Comparison of ENCODE assay signal across 14 mouse cellular contexts in genomic region chr1:36162687-36163086, GRCm38 (mm10).
A peak's percentile ranks its signal among the peaks of the same experiment; 100 is the strongest.
DNase-seq lines count a peak whose midpoint lies in the region; ATAC-seq and TF ChIP-seq lines count a peak whose summit lies in the region.
"Had no signal": no experiment of that assay in that cellular context is flagged by ENCODE, and none has a peak within 500 bp of the region (broad histone marks: within the 10 kb centered on the region; RNA-seq: fewer than 3 reads in every experiment).

No protein-coding gene starts in this region.

- H3K27me3 ChIP-seq in heart, embryonic 10.5 days (ENCODE audit: insufficient read depth, poor library complexity, severe bottlenecking): no peaks in the 10 kb centered on the region
- no peaks in the 10 kb centered on the region for H3K27me3 ChIP-seq in liver, postnatal 0 days (ENCODE audit: insufficient read depth, low read length)
- H3K27me3 ChIP-seq: neural tube, embryonic 15.5 days had no signal

- no peak overlapping the region for H3K4me3 ChIP-seq in heart, embryonic 10.5 days
- no peak overlapping the region for H3K4me3 ChIP-seq in liver, postnatal 0 days (ENCODE audit: low read depth, low read length)
- H3K4me3 ChIP-seq: forebrain, embryonic 10.5 days; left cerebral cortex, adult 2 months; neural tube, embryonic 15.5 days had no signal

- no peak overlapping the region for H3K27ac ChIP-seq in heart, embryonic 10.5 days
- H3K27ac ChIP-seq in liver, postnatal 0 days (ENCODE audit: low read depth): no peak overlapping the region
- H3K27ac ChIP-seq: forebrain, embryonic 10.5 days; left cerebral cortex, adult 2 months; neural tube, embryonic 15.5 days had no signal

- TF ChIP-seq CTCF in brain, embryonic 14.5 days (IDR thresholded peaks at IDR 0.05; ENCODE audit: borderline replicate concordance, extremely low read depth, insufficient read depth, insufficient read length): no peak
- TF ChIP-seq CTCF in liver, postnatal 0 days (IDR thresholded peaks at IDR 0.05; ENCODE audit: low read depth): no peak

- DNase-seq in heart, adult 8-10 months (ENCODE audit: low spot score): peak; percentile 44
- DNase-seq in heart, embryonic 10.5 days (ENCODE audit: low spot score): no peak
- peak; percentile 3 for DNase-seq in brain, embryonic 14.5 days (ENCODE audit: low read depth)
- DNase-seq in liver, postnatal 0 days: no peak
- no peak for DNase-seq in left cerebral cortex, postnatal 25 days (ENCODE audit: low spot score in 2 of 2)
- no peak for DNase-seq in spleen, postnatal 4 days (ENCODE audit: low spot score in 2 of 2)
- no peak for DNase-seq in kidney, postnatal 36 days
- DNase-seq: B cell, adult 2 months; cerebellum, postnatal 10 days; gastrocnemius, postnatal 25 days had no signal

- peaks cover 30% of the 10 kb centered on the region for H3K4me1 ChIP-seq in heart, embryonic 10.5 days
- no peaks in the 10 kb centered on the region for H3K4me1 ChIP-seq in liver, postnatal 0 days (ENCODE audit: insufficient read depth)
- H3K4me1 ChIP-seq: forebrain, embryonic 10.5 days; neural tube, embryonic 15.5 days had no signal

- H3K4me2 ChIP-seq in liver, postnatal 0 days (ENCODE audit: low read depth, low read length): no peak overlapping the region
- H3K4me2 ChIP-seq: neural tube, embryonic 15.5 days had no signal

- no peaks in the 10 kb centered on the region for H3K9me3 ChIP-seq in heart, embryonic 10.5 days
- H3K9me3 ChIP-seq in liver, postnatal 0 days (ENCODE audit: low read length): no peaks in the 10 kb centered on the region
- H3K9me3 ChIP-seq: forebrain, embryonic 10.5 days; neural tube, embryonic 15.5 days had no signal

- WGBS in heart, embryonic 10.5 days: 59% methylated on average over 8 of the region's 8 CpGs
- 62% methylated on average over 8 of the region's 8 CpGs for WGBS in liver, postnatal 0 days (ENCODE audit: insufficient replicate concordance)

- intact Hi-C loops in left cerebral cortex, postnatal 25 days (cut with DNase I): no loop called here

- TF ChIP-seq POLR2A in brain, embryonic 14.5 days (IDR thresholded peaks at IDR 0.05; ENCODE audit: borderline replicate concordance, extremely low read depth, insufficient read depth, insufficient read length, poor library complexity, severe bottlenecking): no peak

- peak; percentile 35; the same call in 1 of the 2 replicates for ATAC-seq in liver, postnatal 0 days
- ATAC-seq in monocyte, adult 5-6 weeks (replicated peaks; ENCODE audit: insufficient number of reproducible peaks, low FRiP score, low TSS enrichment, poor library complexity, severe bottlenecking): peak; percentile 84

- H3K36me3 ChIP-seq in heart, embryonic 10.5 days: peaks cover 73% of the 10 kb centered on the region
- H3K36me3 ChIP-seq in liver, postnatal 0 days (replicated peaks; ENCODE audit: insufficient read depth, low read length): peaks cover 64% of the 10 kb centered on the region

- H3K9ac ChIP-seq in liver, postnatal 0 days (replicated peaks): no peak overlapping the region
- H3K9ac ChIP-seq: neural tube, embryonic 15.5 days had no signal

- TF ChIP-seq EP300 in liver, postnatal 0 days (IDR thresholded peaks at IDR 0.05; ENCODE audit: low read depth): no peak

Comparison
In these comparisons a context has a peak if more than half of its experiments do, and no peak if none do; other contexts are left out.
1. DNase-seq: peak in heart, adult 8-10 months (single experiment) and brain, embryonic 14.5 days (single experiment); none in heart, embryonic 10.5 days (single experiment), liver, postnatal 0 days (single experiment), left cerebral cortex, postnatal 25 days (0 of 2), spleen, postnatal 4 days (0 of 2) and kidney, postnatal 36 days (0 of 2).